Mouse (Mus musculus) testis, adult 2 months (tissue): ENCODE data around the gene Iqcf4. TPM values are rescaled to one million over a fixed set of nuclear protein-coding genes. Genes with fewer than 3 reads are reported as not detected.

Experiments used
- H3K27ac ChIP-seq: fragments of 200-500 bp; 2 replicates; pipeline ENCODE4 v1.5.1; 2012; ENCODE audit warnings: low read depth, low read length; ENCODE audit not compliant: control insufficient read depth, insufficient read depth
- H3K27me3 ChIP-seq: fragments of 200-500 bp; 2 replicates; pipeline ENCODE4 v1.6.1; 2012; ENCODE audit warnings: mild to moderate bottlenecking, low read length, moderate library complexity; ENCODE audit not compliant: control insufficient read depth, insufficient read depth
- H3K36me3 ChIP-seq: fragments of 200-500 bp; 2 replicates; pipeline ENCODE4 v1.6.1; 2012; ENCODE audit warnings: mild to moderate bottlenecking, low read length; ENCODE audit not compliant: control insufficient read depth, insufficient read depth
- H3K4me1 ChIP-seq: fragments of 200-500 bp; 2 replicates; pipeline ENCODE4 v1.6.1; 2012; ENCODE audit warnings: low read length; ENCODE audit not compliant: control insufficient read depth, insufficient read depth
- H3K4me3 ChIP-seq: fragments of 200-500 bp; 2 replicates; pipeline ENCODE4 v1.5.1; 2012; ENCODE audit warnings: low read depth, mild to moderate bottlenecking, low read length, moderate library complexity, mixed read lengths; ENCODE audit not compliant: control insufficient read depth
- CTCF ChIP-seq: fragments of 200-500 bp; IDR thresholded peaks from 2 replicates; pipeline ENCODE4 v1.5.1; 2012; ENCODE audit warnings: low read depth, mild to moderate bottlenecking, inconsistent platforms, low read length, moderate library complexity; ENCODE audit not compliant: control insufficient read depth, insufficient read depth, insufficient replicate concordance
- POLR2A ChIP-seq: fragments of 200-500 bp; IDR thresholded peaks from 2 replicates; pipeline ENCODE4 v1.6.1; 2012; ENCODE audit warnings: low read depth, mild to moderate bottlenecking, inconsistent platforms, low read length, moderate library complexity; ENCODE audit not compliant: control insufficient read depth
- polyA plus RNA-seq: library from polyadenylated mRNA; depleted of rRNA; stranded (reverse); fragments of >200 nt; gene quantifications from 2 replicates; pipeline ENCODE4 v1.2.3, GENCODE M21; 2012

The Iqcf4 gene
- polyA plus RNA-seq, 1 experiment = 225 TPM

DNA sequence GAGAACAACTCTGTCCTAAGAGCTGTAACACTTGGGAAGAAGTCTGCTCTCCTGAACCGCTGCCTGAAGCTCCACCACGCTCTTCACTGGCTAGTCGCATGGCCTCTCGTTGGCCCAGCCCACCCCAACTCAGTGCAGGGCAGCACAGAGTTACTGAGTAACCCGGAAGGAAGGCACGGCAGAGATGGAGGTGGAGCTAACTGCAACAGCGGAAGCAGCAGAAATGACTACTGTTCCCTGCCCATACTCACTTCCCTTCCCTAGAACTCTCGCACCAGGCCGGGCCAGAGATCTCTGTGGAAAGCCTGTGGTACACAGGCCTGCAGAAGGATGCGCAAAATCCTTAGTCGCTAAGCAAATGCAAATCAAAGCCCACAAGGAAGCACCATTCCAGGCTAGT lies 4.4 kb downstream of the Iqcf4 start:
- H3K27ac ChIP-seq = no peak overlapping the region
- no peaks in the 10 kb centered on the region; the same call in 1 of the 2 replicates for H3K4me1 ChIP-seq
- H3K27me3 ChIP-seq = no peaks in the 10 kb centered on the region
- TF ChIP-seq CTCF = no peak
- no peak for TF ChIP-seq POLR2A
- H3K36me3 ChIP-seq = no peaks in the 10 kb centered on the region
- no peak overlapping the region for H3K4me3 ChIP-seq

DNA sequence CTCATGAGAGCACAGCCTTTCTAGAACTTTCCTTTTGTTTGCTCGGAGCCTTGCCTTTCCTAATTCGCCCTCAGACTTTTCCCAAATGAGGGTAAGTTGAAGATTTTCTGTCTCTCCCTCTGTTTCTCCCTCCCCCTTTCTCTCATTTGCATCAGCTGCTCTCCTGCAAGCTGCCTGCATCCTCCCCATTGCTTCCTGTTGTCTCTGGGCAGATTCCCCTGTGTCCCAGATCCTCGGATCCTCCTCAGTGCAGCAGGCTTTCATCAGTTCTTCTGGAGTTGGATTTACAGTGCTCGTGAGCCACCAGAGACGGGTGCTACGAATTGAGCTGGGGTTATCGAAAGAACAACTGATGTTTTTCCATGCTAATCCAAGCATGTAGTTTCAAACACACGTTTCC lies 6.8 kb downstream of the Iqcf4 start:
- H3K27ac ChIP-seq = no peak overlapping the region
- no peaks in the 10 kb centered on the region; the same call in 1 of the 2 replicates for H3K4me1 ChIP-seq
- H3K36me3 ChIP-seq = no peaks in the 10 kb centered on the region
- TF ChIP-seq CTCF (no peak), POLR2A (no peak)
- H3K27me3 ChIP-seq = no peaks in the 10 kb centered on the region
- peak overlapping the region; percentile 35 for H3K4me3 ChIP-seq

DNA sequence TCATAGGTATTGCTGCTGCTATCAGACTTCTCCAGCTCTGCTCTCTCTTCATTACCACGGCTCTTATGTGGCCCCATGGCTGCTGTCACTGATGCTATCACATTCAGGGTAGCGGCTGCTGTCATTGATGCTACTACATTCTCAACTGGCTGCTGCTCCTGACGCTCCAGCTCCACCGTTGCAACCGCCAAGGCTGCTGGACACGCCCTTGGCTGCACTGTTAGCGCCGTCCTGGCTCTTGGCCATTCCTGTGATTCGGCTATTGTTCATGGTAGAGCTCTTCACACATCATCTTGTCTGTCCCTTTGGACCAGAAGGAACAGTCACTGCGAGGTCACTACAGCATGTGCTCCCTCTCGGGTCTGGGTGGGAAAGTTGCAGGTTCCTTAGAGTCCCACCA lies 8.5 kb downstream of the Iqcf4 start:
- TF ChIP-seq POLR2A = no peak
- no peak for TF ChIP-seq CTCF
- H3K27ac ChIP-seq = no peak overlapping the region
- no peaks in the 10 kb centered on the region for H3K36me3 ChIP-seq
- H3K4me3 ChIP-seq = peak overlapping the region; percentile 84
- H3K27me3 ChIP-seq = no peaks in the 10 kb centered on the region
- no peaks in the 10 kb centered on the region for H3K4me1 ChIP-seq

DNA sequence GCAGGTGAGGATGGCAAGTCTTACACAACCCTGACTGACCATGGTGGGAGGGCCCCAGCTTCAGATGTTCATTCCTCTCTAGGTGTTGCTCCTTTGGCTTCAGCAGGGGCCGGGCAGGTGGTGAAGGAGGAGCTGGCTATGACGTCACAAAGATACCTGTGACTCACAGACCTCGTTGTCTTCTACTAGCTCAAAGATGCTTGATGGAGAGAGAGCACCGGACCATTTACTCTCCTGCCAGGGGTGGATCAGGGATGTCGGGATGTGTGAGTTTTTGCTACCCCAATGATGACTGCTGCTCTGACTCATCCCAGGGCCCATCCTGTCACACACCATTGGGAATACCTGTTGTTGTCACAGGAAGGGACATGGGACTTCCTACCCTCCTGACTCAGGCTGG lies 9.3 kb downstream of the Iqcf4 start, which contains the start of gene Iqcf3:
Iqcf3 (minus strand) TSS at position 101 of the 400 bp plus-strand sequence.
- TF ChIP-seq POLR2A (peak; percentile 53; the same call in 1 of the 2 replicates), CTCF (no peak)
- Histone ChIP-seq H3K27me3 (no peaks in the 10 kb centered on the region), H3K27ac (peak within 1 kb of the TSS; percentile 71; the same call in 1 of the 2 replicates), H3K36me3 (no peaks in the 10 kb centered on the region), H3K4me1 (no peaks in the 10 kb centered on the region), H3K4me3 (peak within 1 kb of the TSS; percentile 84)

DNA sequence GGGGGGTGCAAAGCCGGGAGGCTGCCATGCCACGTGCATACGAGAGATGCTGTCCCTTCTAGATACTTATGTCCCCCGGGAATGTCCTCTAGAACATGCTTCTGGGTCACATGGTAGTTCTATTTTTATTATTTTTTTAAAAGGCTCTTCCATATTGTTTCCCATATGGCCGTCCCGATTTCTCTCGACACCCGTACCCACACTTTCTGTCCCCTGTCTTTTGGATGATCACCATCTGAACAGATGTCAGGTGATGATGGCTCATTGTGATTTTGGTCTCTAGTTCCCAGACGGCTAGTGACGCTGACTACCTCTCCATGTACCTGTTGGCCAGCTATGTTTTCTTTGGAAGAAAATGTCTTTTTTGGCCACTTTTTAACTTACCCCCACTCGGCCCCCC lies 35.8 kb downstream of the Iqcf4 start:
- Histone ChIP-seq H3K4me1 (no peaks in the 10 kb centered on the region; the same call in 1 of the 2 replicates), H3K27me3 (no peaks in the 10 kb centered on the region), H3K36me3 (no peaks in the 10 kb centered on the region), H3K4me3 (no peak overlapping the region), H3K27ac (no peak overlapping the region)
- TF ChIP-seq CTCF = no peak
- no peak for TF ChIP-seq POLR2A

DNA sequence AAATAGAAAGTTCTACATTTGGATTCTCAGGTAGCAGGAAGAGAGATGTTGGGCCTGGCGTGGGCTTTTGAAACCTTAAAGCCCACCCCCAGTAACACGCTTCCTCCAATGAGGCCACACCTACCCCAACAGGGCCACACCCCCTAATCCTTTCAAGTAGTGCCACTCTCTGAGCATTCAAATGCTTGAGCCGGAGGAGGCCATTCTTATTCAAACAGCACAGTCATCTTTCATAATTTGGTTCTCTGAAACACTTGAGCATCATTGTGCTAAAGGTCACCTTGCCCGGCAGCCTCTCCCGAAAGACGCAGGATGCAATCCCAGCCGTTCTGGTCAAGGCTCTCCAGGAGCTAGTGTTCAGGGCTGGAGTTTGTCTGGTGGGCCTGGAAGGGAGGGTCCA lies 36.5 kb downstream of the Iqcf4 start:
- H3K27ac ChIP-seq = no peak overlapping the region
- no peak for TF ChIP-seq POLR2A
- TF ChIP-seq CTCF = no peak
- no peaks in the 10 kb centered on the region; the same call in 1 of the 2 replicates for H3K4me1 ChIP-seq
- no peak overlapping the region for H3K4me3 ChIP-seq
- no peaks in the 10 kb centered on the region for H3K27me3 ChIP-seq
- H3K36me3 ChIP-seq = no peaks in the 10 kb centered on the region

DNA sequence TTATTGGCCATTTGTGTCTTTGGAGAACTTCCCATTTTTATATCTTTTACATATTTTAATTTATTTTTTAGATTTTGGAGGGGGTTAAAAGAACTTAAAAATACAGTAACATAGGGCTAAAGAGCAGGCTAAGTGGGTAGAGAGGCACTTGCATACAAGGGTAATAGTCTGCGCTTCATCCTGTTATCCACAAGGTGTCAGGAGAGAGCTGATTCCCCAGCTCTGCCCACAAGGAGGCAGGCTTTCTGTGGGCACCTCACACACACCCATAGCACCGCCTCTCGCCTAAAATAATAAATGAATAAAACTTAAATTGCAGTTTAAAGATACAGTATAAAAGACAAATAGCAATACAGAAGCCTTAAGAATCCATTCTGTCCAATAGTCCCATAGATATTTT lies 39.0 kb downstream of the Iqcf4 start:
- H3K27me3 ChIP-seq = no peaks in the 10 kb centered on the region

More for the DNA sequence above, 39.0 kb downstream of the Iqcf4 start:
- H3K4me1 ChIP-seq = no peaks in the 10 kb centered on the region; the same call in 1 of the 2 replicates
- H3K4me3 ChIP-seq = no peak overlapping the region
- no peaks in the 10 kb centered on the region for H3K36me3 ChIP-seq
- TF ChIP-seq CTCF = peak; percentile 77; the same call in 1 of the 2 replicates
- TF ChIP-seq POLR2A = no peak
- no peak overlapping the region for H3K27ac ChIP-seq
